Comparison of ENCODE assay signal across 8 mouse cellular contexts in genomic region chr14:45387480-45387879, GRCm38 (mm10). TPM values are rescaled to one million over a fixed set of nuclear protein-coding genes. Genes with fewer than 3 reads are reported as not detected.
DNase-seq lines count a peak whose midpoint lies in the region; ATAC-seq and TF ChIP-seq lines count a peak whose summit lies in the region.

No protein-coding gene starts in this region.

- peak overlapping the region; percentile 87 for H3K4me2 ChIP-seq in heart, embryonic 16.5 days (ENCODE audit: low read depth, low read length)
- peak overlapping the region; percentile 63 for H3K4me2 ChIP-seq in hindbrain, postnatal 0 days (ENCODE audit: low read depth, low read length)

- no peak for TF ChIP-seq CTCF in bone marrow macrophage, adult 2 months (IDR thresholded peaks at IDR 0.05; ENCODE audit: low read depth, low read length)
- no peak for TF ChIP-seq CTCF in hindbrain, postnatal 0 days (IDR thresholded peaks at IDR 0.05; ENCODE audit: low read depth)

- H3K27ac ChIP-seq in heart, embryonic 16.5 days (ENCODE audit: low read length): no peak overlapping the region
- H3K27ac ChIP-seq in bone marrow macrophage, adult 2 months (ENCODE audit: insufficient read depth, low read depth, low read length): no peak overlapping the region
- no peak overlapping the region for H3K27ac ChIP-seq in hindbrain, postnatal 0 days

- no peak for DNase-seq in heart, adult 18-20 months
- DNase-seq in hindbrain, postnatal 0 days (ENCODE audit: low spot score): no peak
- DNase-seq in left cerebral cortex, postnatal 4 days: no peak
- DNase-seq in left cerebral cortex, adult 18-20 months (ENCODE audit: low spot score in 2 of 2): no peak
- DNase-seq in left cerebral cortex, adult 11 months (ENCODE audit: low spot score): no peak

- no peak for ATAC-seq in heart, embryonic 16.5 days (replicated peaks; ENCODE audit: extremely low read depth, insufficient read depth, low FRiP score)
- ATAC-seq in hindbrain, postnatal 0 days: no peak
- peak; percentile 16; the same call in 1 of the 2 replicates for ATAC-seq in megakaryocyte progenitor cell, adult 5-6 weeks (replicated peaks; ENCODE audit: poor library complexity)

- no peaks in the 10 kb centered on the region for H3K9me3 ChIP-seq in heart, embryonic 16.5 days (replicated peaks; ENCODE audit: control insufficient read depth, low read length)
- H3K9me3 ChIP-seq in hindbrain, postnatal 0 days (ENCODE audit: low read length): no peaks in the 10 kb centered on the region

- TF ChIP-seq POLR2A in bone marrow macrophage, adult 2 months (IDR thresholded peaks at IDR 0.05; ENCODE audit: borderline replicate concordance, low read depth, low read length): no peak

- peaks cover 16% of the 10 kb centered on the region for H3K4me1 ChIP-seq in heart, embryonic 16.5 days (ENCODE audit: control insufficient read depth, insufficient read depth, low read length)
- H3K4me1 ChIP-seq in bone marrow macrophage, adult 2 months (ENCODE audit: control insufficient read depth, insufficient read depth, low read length): peaks cover 10% of the 10 kb centered on the region
- H3K4me1 ChIP-seq in hindbrain, postnatal 0 days (ENCODE audit: insufficient read depth, low read length): 0 out of 2 replicates have a peak, but pooled peaks cover 5% of the 10 kb centered on the region

- H3K36me3 ChIP-seq in heart, embryonic 16.5 days (ENCODE audit: control insufficient read depth, insufficient read depth): no peaks in the 10 kb centered on the region
- no peaks in the 10 kb centered on the region for H3K36me3 ChIP-seq in hindbrain, postnatal 0 days (ENCODE audit: insufficient read depth, low read length)

- H3K9ac ChIP-seq in heart, embryonic 16.5 days (ENCODE audit: low read length): peak overlapping the region; percentile 85; the same call in 1 of the 2 replicates
- no peak overlapping the region; the same call in 1 of the 2 replicates for H3K9ac ChIP-seq in hindbrain, postnatal 0 days (replicated peaks; ENCODE audit: low read length)

- H3K27me3 ChIP-seq in heart, embryonic 16.5 days (ENCODE audit: control insufficient read depth, insufficient read depth, low read length): no peaks in the 10 kb centered on the region
- no peaks in the 10 kb centered on the region for H3K27me3 ChIP-seq in hindbrain, postnatal 0 days (ENCODE audit: insufficient read depth, low read length)

- intact Hi-C loops in left cerebral cortex, postnatal 4 days (cut with DNase I): no loop called here

- H3K4me3 ChIP-seq in heart, embryonic 16.5 days (ENCODE audit: low read length): peak overlapping the region; percentile 82
- H3K4me3 ChIP-seq in bone marrow macrophage, adult 2 months (ENCODE audit: insufficient read depth, low read length): peak overlapping the region; percentile 95
- peak overlapping the region; percentile 73 for H3K4me3 ChIP-seq in hindbrain, postnatal 0 days (ENCODE audit: low read length)

- 20% methylated on average over 2 of the region's 2 CpGs for WGBS in heart, embryonic 16.5 days
- WGBS in hindbrain, postnatal 0 days: 9% methylated on average over 2 of the region's 2 CpGs

RNA-seq across cellular contexts. Expression of gene Gnpnat1, which starts 17.2 kb away (rescaled TPM):
- polyA plus RNA-seq in heart, embryonic 16.5 days (2015; fragmentation: Nextera tagmentation; extraction: Ambion mirVana): 22.6 and 23.6 TPM in 2 replicates
- total RNA-seq in heart, adult 18-20 months (2021): 10 to 100 TPM; 13.4 to 15.2 TPM
- 12.4 and 12.5 TPM in 2 replicates for polyA plus RNA-seq in bone marrow macrophage, adult 2 months (2012; ENCODE audit: insufficient read depth, insufficient read length, missing spikeins)
- total RNA-seq in hindbrain, postnatal 0 days (2014; rRNA removed): 12.7 and 13.9 TPM in 2 replicates
- polyA plus RNA-seq in hindbrain, postnatal 0 days (2015; fragmentation: Nextera tagmentation; extraction: Ambion mirVana): 21.1 and 21.5 TPM in 2 replicates
- 49.7 and 54.0 TPM in 2 replicates for total RNA-seq in megakaryocyte progenitor cell, adult 5-6 weeks (2015)
- total RNA-seq in megakaryocyte progenitor cell, adult 5-6 weeks (2017): 22.7 and 34.2 TPM in 2 replicates
- total RNA-seq in left cerebral cortex, postnatal 4 days (2021): 10 to 100 TPM; 14.8 to 17.6 TPM
- total RNA-seq in left cerebral cortex, adult 18-20 months (2021): 10 to 100 TPM; 19.1 to 21.1 TPM

RNA-seq across cellular contexts. Expression of gene Styx, which starts 36.6 kb away (rescaled TPM):
- 49.2 and 61.5 TPM in 2 replicates for polyA plus RNA-seq in heart, embryonic 16.5 days (2015; fragmentation: Nextera tagmentation; extraction: Ambion mirVana)
- 10 to 100 TPM; 28.0 to 30.0 TPM for total RNA-seq in heart, adult 18-20 months (2021)
- polyA plus RNA-seq in bone marrow macrophage, adult 2 months (2012; ENCODE audit: insufficient read depth, insufficient read length, missing spikeins): 20.9 and 23.4 TPM in 2 replicates
- total RNA-seq in hindbrain, postnatal 0 days (2014; rRNA removed): 20.7 and 22.7 TPM in 2 replicates
- 72.4 and 73.7 TPM in 2 replicates for polyA plus RNA-seq in hindbrain, postnatal 0 days (2015; fragmentation: Nextera tagmentation; extraction: Ambion mirVana)
- 44.6 and 51.5 TPM in 2 replicates for total RNA-seq in megakaryocyte progenitor cell, adult 5-6 weeks (2015)
- 18.7 and 19.7 TPM in 2 replicates for total RNA-seq in megakaryocyte progenitor cell, adult 5-6 weeks (2017)
- 10 to 100 TPM; 25.1 to 38.8 TPM for total RNA-seq in left cerebral cortex, postnatal 4 days (2021)
- 10 to 100 TPM; 15.3 to 15.4 TPM for total RNA-seq in left cerebral cortex, adult 18-20 months (2021)

RNA-seq across cellular contexts. Expression of gene Psmc6, which starts 57.9 kb away (rescaled TPM):
- polyA plus RNA-seq in heart, embryonic 16.5 days (2015; fragmentation: Nextera tagmentation; extraction: Ambion mirVana): 110 and 134 TPM in 2 replicates
- total RNA-seq in heart, adult 18-20 months (2021): 10 to 100 TPM; 97.5 to 98.3 TPM
- polyA plus RNA-seq in bone marrow macrophage, adult 2 months (2012; ENCODE audit: insufficient read depth, insufficient read length, missing spikeins): 149 and 206 TPM in 2 replicates
- 65.0 and 72.6 TPM in 2 replicates for total RNA-seq in hindbrain, postnatal 0 days (2014; rRNA removed)
- 136 and 144 TPM in 2 replicates for polyA plus RNA-seq in hindbrain, postnatal 0 days (2015; fragmentation: Nextera tagmentation; extraction: Ambion mirVana)
- total RNA-seq in megakaryocyte progenitor cell, adult 5-6 weeks (2015): 158 and 168 TPM in 2 replicates
- total RNA-seq in megakaryocyte progenitor cell, adult 5-6 weeks (2017): 186 and 238 TPM in 2 replicates
- total RNA-seq in left cerebral cortex, postnatal 4 days (2021): 100 to 1,000 TPM; 118 to 132 TPM
- total RNA-seq in left cerebral cortex, adult 18-20 months (2021): 10 to 100 TPM; 89.8 to 93.3 TPM
